Mouse (Mus musculus) embryonic fibroblast, embryonic 13.5 days (primary cell): Measurements from ENCODE around the gene Plvap.

ENCODE experiments used
- CTCF ChIP-seq: IDR thresholded peaks from 2 replicates; pipeline ENCODE4 v1.5.1; 2011; ENCODE audit warnings: mild to moderate bottlenecking, control low read depth, low read length, moderate library complexity, borderline replicate concordance; ENCODE audit not compliant: insufficient read depth
- POLR2A ChIP-seq: IDR thresholded peaks from 2 replicates; pipeline ENCODE4 v1.6.1; 2011; ENCODE audit warnings: low read depth, mild to moderate bottlenecking, control low read depth, low read length, moderate library complexity

DNA sequence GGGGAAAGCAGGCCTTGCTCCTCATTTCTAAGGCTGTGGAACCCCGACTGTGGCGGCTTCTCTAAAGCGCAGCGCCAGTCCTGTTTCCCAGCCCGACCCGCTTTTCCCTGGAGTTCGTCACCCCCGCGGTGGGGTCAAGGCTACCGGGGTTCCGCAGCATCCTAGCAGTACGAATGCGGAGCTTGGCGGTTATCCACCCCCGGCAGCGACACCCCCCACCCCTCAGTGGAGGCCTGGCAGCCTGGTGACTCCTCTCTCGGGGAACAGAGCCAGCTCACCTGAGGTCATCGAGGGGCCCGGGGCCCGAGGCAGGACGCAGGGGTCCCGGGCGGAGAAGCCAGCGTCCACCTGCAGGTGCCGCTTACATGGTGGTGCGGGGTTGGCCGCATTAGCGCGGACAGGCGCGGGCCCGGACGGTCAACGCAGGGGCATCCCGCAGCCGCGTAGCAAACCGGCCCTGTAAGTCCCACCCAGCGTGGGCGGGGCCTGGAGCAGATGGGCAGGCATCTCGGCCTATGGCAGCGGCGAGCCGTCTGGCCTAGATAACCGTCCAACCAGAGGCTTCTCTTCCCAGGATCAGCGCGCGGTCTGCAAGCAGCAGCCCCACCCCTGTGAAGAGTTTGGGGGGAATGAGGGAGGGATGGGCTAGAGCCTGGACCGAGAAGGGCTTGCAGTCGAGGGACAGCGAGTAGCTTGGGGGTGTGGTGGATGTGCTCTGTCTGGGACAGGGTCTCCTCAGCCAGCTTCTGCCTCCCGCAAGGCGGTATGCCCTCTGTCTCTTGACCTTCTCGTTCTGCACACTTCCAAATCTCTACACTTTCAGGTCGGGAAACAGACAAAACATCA lies 48.1 kb downstream of the Plvap start, which contains the start of gene Abhd8:
- TF ChIP-seq CTCF (no peak), POLR2A (peak; percentile 50)
